Mouse (Mus musculus): ENCODE results near the gene Mapt.

GRCm38 (mm10) chr11:104251121-104251520 is 19.9 kb downstream of the Mapt start:
- TF ChIP-seq POLR2A (IDR thresholded peaks at IDR 0.05; ENCODE audit: control insufficient read depth, extremely low read depth, insufficient read depth, low read length, poor library complexity) (no peak), CTCF (IDR thresholded peaks at IDR 0.05; ENCODE audit: borderline replicate concordance, control insufficient read depth, extremely low read depth, insufficient read depth, low read length, poor library complexity) (no peak)

Data from thymus, adult 2 months (tissue).